Mouse (Mus musculus) hindbrain, postnatal 0 days (tissue): ENCODE measurements at regions not wholly inside any gene's neighbourhood (a gene's known extent, or its start where the extent isn't known, plus 50 kb on each side); places are given as distances from the start of the nearest gene placed in this dataset.
A peak's percentile ranks its signal among the peaks of the same experiment; 100 is the strongest.

Source experiments
- ATAC-seq: fragments of 200-750 bp; cut with Nextera tagmentation; 2 replicates; pipeline ENCODE4 v1.8.0; 2017; ENCODE audit warnings: mild to moderate bottlenecking, moderate TSS enrichment, moderate library complexity
- DNase-seq: peaks from one replicate; pipeline ENCODE4 v3.0.0-alpha.2; 2015; ENCODE audit warnings: low spot score
- H3K27ac ChIP-seq: fragments of 300-500 bp; sonication (generic); 2 replicates; pipeline ENCODE4 v1.5.1; 2014; ENCODE audit warnings: mild to moderate bottlenecking
- H3K27me3 ChIP-seq: fragments of 300-500 bp; sonication (generic); 2 replicates; pipeline ENCODE4 v1.6.1; 2014; ENCODE audit warnings: low read length, mixed read lengths; ENCODE audit not compliant: insufficient read depth
- H3K36me3 ChIP-seq: fragments of 300-500 bp; sonication (generic); 2 replicates; pipeline ENCODE4 v1.6.1; 2014; ENCODE audit warnings: low read length, mixed read lengths; ENCODE audit not compliant: insufficient read depth
- H3K4me1 ChIP-seq: fragments of 300-500 bp; sonication (generic); 2 replicates; pipeline ENCODE4 v1.6.1; 2014; ENCODE audit warnings: antibody characterized with exemption, low read length, mixed read lengths; ENCODE audit not compliant: insufficient read depth
- H3K4me2 ChIP-seq: fragments of 300-500 bp; sonication (generic); 2 replicates; pipeline ENCODE4 v1.6.1; 2014; ENCODE audit warnings: low read depth, mild to moderate bottlenecking, low read length, moderate library complexity, mixed read lengths
- H3K4me3 ChIP-seq: fragments of 300-500 bp; sonication (generic); 2 replicates; pipeline ENCODE4 v1.5.1; 2014; ENCODE audit warnings: low read length
- H3K9ac ChIP-seq: fragments of 300-500 bp; sonication (generic); replicated peaks from 2 replicates; pipeline ENCODE4 v1.6.1; 2014; ENCODE audit warnings: mild to moderate bottlenecking, low read length, moderate library complexity, mixed read lengths
- H3K9me3 ChIP-seq: fragments of 300-500 bp; sonication (generic); 2 replicates; pipeline ENCODE4 v1.6.1; 2016; ENCODE audit warnings: low read length, mixed read lengths
- CTCF ChIP-seq: IDR thresholded peaks from 2 replicates; pipeline ENCODE4 v1.5.1; 2016; ENCODE audit warnings: antibody characterized with exemption, control low read depth, low read depth
- WGBS: fragments of 180-500 bp; shearing (Covaris S2); extraction: QIAGEN DNeasy Blood & Tissue Kit; methylation state at CpG from one replicate; pipeline ENCODE4 v1.1.7; 2014; 5-methylcytosine and 5-hydroxymethylcytosine counted together

GRCm38 (mm10) chr8:56924724-56925123 is 373.8 kb downstream of the Fbxo8 start:
- 35% methylated on average over 1 of the region's 1 CpGs for WGBS
- no peak for TF ChIP-seq CTCF
- H3K27ac ChIP-seq = no peak overlapping the region

GRCm38 (mm10) chr8:56927166-56927565 is 376.3 kb downstream of the Fbxo8 start:
- no peak for TF ChIP-seq CTCF
- no peaks in the 10 kb centered on the region for H3K27me3 ChIP-seq
- H3K4me1 ChIP-seq = no peaks in the 10 kb centered on the region
- no peak overlapping the region for H3K27ac ChIP-seq
- WGBS = 85% methylated on average over 1 of the region's 1 CpGs
- no peak overlapping the region for H3K4me3 ChIP-seq
- no peaks in the 10 kb centered on the region for H3K9me3 ChIP-seq
- ATAC-seq = no peak
- no peak overlapping the region for H3K4me2 ChIP-seq
- no peak overlapping the region for H3K9ac ChIP-seq
- no peaks in the 10 kb centered on the region for H3K36me3 ChIP-seq
- no peak for DNase-seq

More at GRCm38 (mm10) chr8:56924724-56925123, 373.8 kb downstream of the Fbxo8 start:
- H3K4me1 ChIP-seq = no peaks in the 10 kb centered on the region
- DNase-seq (no peak), ATAC-seq (no peak)
- H3K4me2 ChIP-seq = no peak overlapping the region
- H3K9ac ChIP-seq = no peak overlapping the region
- no peaks in the 10 kb centered on the region for H3K36me3 ChIP-seq
- no peak overlapping the region for H3K4me3 ChIP-seq
- no peaks in the 10 kb centered on the region for H3K27me3 ChIP-seq
- no peaks in the 10 kb centered on the region for H3K9me3 ChIP-seq

- Histone ChIP-seq H3K9me3 (no peaks in the 10 kb centered on the region), H3K4me1 (no peaks in the 10 kb centered on the region), H3K4me3 (no peak overlapping the region), H3K36me3 (no peaks in the 10 kb centered on the region), H3K9ac (no peak overlapping the region), H3K27ac (no peak overlapping the region), H3K4me2 (no peak overlapping the region), H3K27me3 (no peaks in the 10 kb centered on the region)
- TF ChIP-seq CTCF = no peak
- WGBS = 47% methylated on average over 6 of the region's 6 CpGs
- no peak for ATAC-seq
- DNase-seq = no peak
Observed at GRCm38 (mm10) chr8:56929076-56929475, 378.2 kb downstream of the Fbxo8 start.

- Histone ChIP-seq H3K9ac (no peak overlapping the region), H3K4me2 (no peak overlapping the region), H3K36me3 (no peaks in the 10 kb centered on the region), H3K27me3 (no peaks in the 10 kb centered on the region), H3K4me1 (no peaks in the 10 kb centered on the region), H3K27ac (no peak overlapping the region), H3K4me3 (no peak overlapping the region), H3K9me3 (no peaks in the 10 kb centered on the region)
- DNase-seq (no peak), ATAC-seq (no peak)
- no peak for TF ChIP-seq CTCF
- 71% methylated on average over 6 of the region's 6 CpGs for WGBS
Observed at GRCm38 (mm10) chr8:56932421-56932820, 381.5 kb downstream of the Fbxo8 start.

- no peak for ATAC-seq
- Histone ChIP-seq H3K36me3 (no peaks in the 10 kb centered on the region), H3K27ac (no peak overlapping the region), H3K9me3 (no peaks in the 10 kb centered on the region), H3K4me2 (no peak overlapping the region), H3K9ac (no peak overlapping the region), H3K4me3 (no peak overlapping the region), H3K27me3 (no peaks in the 10 kb centered on the region), H3K4me1 (no peaks in the 10 kb centered on the region)
- DNase-seq = no peak
- 80% methylated on average over 7 of the region's 7 CpGs for WGBS
- TF ChIP-seq CTCF = no peak
Observed at GRCm38 (mm10) chr8:56962186-56962585, 358.6 kb upstream of the Hand2 start.

- TF ChIP-seq CTCF = no peak
- Histone ChIP-seq H3K27me3 (no peaks in the 10 kb centered on the region), H3K36me3 (no peaks in the 10 kb centered on the region), H3K27ac (no peak overlapping the region), H3K4me1 (no peaks in the 10 kb centered on the region), H3K9ac (no peak overlapping the region), H3K4me3 (no peak overlapping the region), H3K9me3 (no peaks in the 10 kb centered on the region), H3K4me2 (no peak overlapping the region)
- ATAC-seq (no peak), DNase-seq (no peak)
- WGBS = 63% methylated on average over 3 of the region's 3 CpGs
Observed at GRCm38 (mm10) chr8:56970311-56970710, 350.5 kb upstream of the Hand2 start.

GRCm38 (mm10) chr8:56978994-56979393 is 341.8 kb upstream of the Hand2 start:
- Histone ChIP-seq H3K4me2 (peak overlapping the region; percentile 16; the same call in 1 of the 2 replicates), H3K9ac (no peak overlapping the region), H3K27me3 (no peaks in the 10 kb centered on the region), H3K27ac (no peak overlapping the region), H3K36me3 (no peaks in the 10 kb centered on the region), H3K9me3 (no peaks in the 10 kb centered on the region), H3K4me3 (no peak overlapping the region), H3K4me1 (no peaks in the 10 kb centered on the region)
- DNase-seq (no peak), ATAC-seq (no peak)
- no peak for TF ChIP-seq CTCF
- 59% methylated on average over 2 of the region's 2 CpGs for WGBS

GRCm38 (mm10) chr8:56979416-56979815 is 341.4 kb upstream of the Hand2 start:
- DNase-seq (no peak), ATAC-seq (no peak)
- H3K9ac ChIP-seq = no peak overlapping the region
- no peaks in the 10 kb centered on the region for H3K9me3 ChIP-seq
- H3K4me1 ChIP-seq = no peaks in the 10 kb centered on the region
- H3K36me3 ChIP-seq = no peaks in the 10 kb centered on the region
- peak overlapping the region; percentile 16; the same call in 1 of the 2 replicates for H3K4me2 ChIP-seq
- no peaks in the 10 kb centered on the region for H3K27me3 ChIP-seq
- 69% methylated on average over 13 of the region's 13 CpGs for WGBS
- H3K4me3 ChIP-seq = no peak overlapping the region
- no peak for TF ChIP-seq CTCF
- H3K27ac ChIP-seq = no peak overlapping the region
